Mouse (Mus musculus): ENCODE measurements around the gene Kremen1.
A peak's percentile ranks its signal among the peaks of the same experiment; 100 is the strongest.

Kremen1 gene

GRCm38 (mm10) chr11:5164310-5164709 is 97.0 kb downstream of the Kremen1 start:
- no peak for DNase-seq

GRCm38 (mm10) chr11:5163421-5163820 is 97.9 kb downstream of the Kremen1 start:
- no peak for DNase-seq

- DNase-seq: peak; percentile 69
Measured at GRCm38 (mm10) chr11:5160722-5161485, 100.5 kb downstream of the Kremen1 start.

- no peak for DNase-seq
Measured at GRCm38 (mm10) chr11:5158056-5158455, 103.3 kb downstream of the Kremen1 start.

GRCm38 (mm10) chr11:5154961-5155805 is 106.2 kb downstream of the Kremen1 start:
- DNase-seq: no peak

GRCm38 (mm10) chr11:5151680-5152337 is 109.5 kb downstream of the Kremen1 start, which contains the start of gene Emid1:
Emid1 (minus strand) TSS chr11:5152257.
- DNase-seq: peak; percentile 45

GRCm38 (mm10) chr11:5151247-5151630 is 110.1 kb downstream of the Kremen1 start:
- DNase-seq: no peak

- DNase-seq: no peak
Measured at GRCm38 (mm10) chr11:5150416-5151246, 110.7 kb downstream of the Kremen1 start.

GRCm38 (mm10) chr11:5149955-5150354 is 111.4 kb downstream of the Kremen1 start:
- no peak for DNase-seq

GRCm38 (mm10) chr11:5149249-5149648 is 112.1 kb downstream of the Kremen1 start:
- peak; percentile 33 for DNase-seq

GRCm38 (mm10) chr11:5145600-5145999 is 115.8 kb downstream of the Kremen1 start:
- DNase-seq: no peak

- DNase-seq: no peak
Measured at GRCm38 (mm10) chr11:5141965-5142364, 119.4 kb downstream of the Kremen1 start.
